Mouse (Mus musculus): ENCODE data around the gene Tmem229a.

GRCm38 (mm10) chr6:24954126-24954525 is 2.0 kb downstream of the Tmem229a start:
- TF ChIP-seq CTCF (IDR thresholded peaks at IDR 0.05; ENCODE audit: low read depth) (no peak), EP300 (IDR thresholded peaks at IDR 0.05; ENCODE audit: low read depth) (no peak)

All from heart, postnatal 0 days (tissue).